Mouse (Mus musculus): ENCODE results near the gene Suox.

DNA sequence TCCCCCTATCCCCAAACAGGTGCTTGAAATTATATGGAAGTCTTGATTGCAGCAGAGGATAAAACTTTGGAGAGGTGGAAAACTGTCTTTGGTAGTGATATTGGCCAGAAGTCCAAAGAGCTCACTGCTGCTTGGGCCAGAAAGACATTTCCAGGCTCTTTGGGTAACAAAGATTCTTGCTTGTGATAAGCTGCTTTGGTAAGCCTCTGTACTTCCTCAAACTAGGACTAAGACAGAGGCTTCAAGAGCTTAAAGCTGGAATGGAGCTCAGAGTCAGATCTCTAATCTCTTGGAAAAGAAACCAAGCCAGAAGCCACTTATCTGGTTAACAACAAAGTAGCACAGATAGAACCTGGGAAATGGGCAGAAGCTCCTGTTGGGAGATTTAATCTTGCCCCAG, 11.4 kb downstream of the Suox start:
- TF ChIP-seq EP300 (optimal IDR thresholded peaks at IDR 0.05) (no peak), CTCF (IDR thresholded peaks at IDR 0.05; ENCODE audit: low read depth) (no peak)
